In genomic region chr16:46094478-46094877, GRCm38 (mm10) we compare ENCODE assay signal across 7 mouse cellular contexts. TPM values are rescaled to one million over a fixed set of nuclear protein-coding genes. Genes with fewer than 3 reads are reported as not detected.
A peak's percentile ranks its signal among the peaks of the same experiment; 100 is the strongest.
DNase-seq lines count a peak whose midpoint lies in the region; ATAC-seq and TF ChIP-seq lines count a peak whose summit lies in the region.

No protein-coding gene starts in this region.

- peaks cover 22% of the 10 kb centered on the region for H3K4me1 ChIP-seq in limb, embryonic 13.5 days
- no peaks in the 10 kb centered on the region for H3K4me1 ChIP-seq in limb, embryonic 10.5 days
- peaks cover 9% of the 10 kb centered on the region for H3K4me1 ChIP-seq in heart, adult 2 months (ENCODE audit: control insufficient read depth, insufficient read depth, low read length)

- H3K27me3 ChIP-seq in limb, embryonic 13.5 days = no peaks in the 10 kb centered on the region
- H3K27me3 ChIP-seq in limb, embryonic 10.5 days (ENCODE audit: low read depth, poor library complexity, severe bottlenecking) = no peaks in the 10 kb centered on the region
- no peaks in the 10 kb centered on the region for H3K27me3 ChIP-seq in heart, adult 2 months (ENCODE audit: control insufficient read depth, insufficient read depth, low read length)

- peak; percentile 80 for ATAC-seq in limb, embryonic 13.5 days (ENCODE audit: low FRiP score, low read depth)
- ATAC-seq in granulocyte monocyte progenitor cell, adult 5-6 weeks (replicated peaks; ENCODE audit: poor library complexity, severe bottlenecking) = no peak

- H3K27ac ChIP-seq in limb, embryonic 13.5 days = peak overlapping the region; percentile 67; the same call in 1 of the 2 replicates
- no peak overlapping the region for H3K27ac ChIP-seq in limb, embryonic 10.5 days
- no peak overlapping the region for H3K27ac ChIP-seq in heart, adult 2 months

- no peak for TF ChIP-seq POLR2A in brain, embryonic 14.5 days (IDR thresholded peaks at IDR 0.05; ENCODE audit: borderline replicate concordance, extremely low read depth, insufficient read depth, insufficient read length, poor library complexity, severe bottlenecking)
- TF ChIP-seq POLR2A in heart, adult 2 months (IDR thresholded peaks at IDR 0.05; ENCODE audit: insufficient read depth, low read depth, low read length) = no peak

- WGBS in limb, embryonic 13.5 days = 50% methylated on average over 2 of the region's 2 CpGs
- WGBS in limb, embryonic 10.5 days = 89% methylated on average over 2 of the region's 2 CpGs
- 30% methylated on average over 2 of the region's 2 CpGs for WGBS in heart, adult 2 months

- intact Hi-C loops in heart, adult 2 months (cut with DNase I) = no loop called here
- intact Hi-C loops in left cerebral cortex, postnatal 4 days (cut with DNase I) = no loop called here

- no peak for TF ChIP-seq CTCF in brain, embryonic 14.5 days (IDR thresholded peaks at IDR 0.05; ENCODE audit: borderline replicate concordance, extremely low read depth, insufficient read depth, insufficient read length)
- no peak for TF ChIP-seq CTCF in heart, adult 2 months (IDR thresholded peaks at IDR 0.05)

- no peak overlapping the region for H3K9ac ChIP-seq in limb, embryonic 13.5 days
- H3K9ac ChIP-seq in heart, adult 2 months (ENCODE audit: low read depth, low read length) = no peak overlapping the region

- H3K4me3 ChIP-seq in limb, embryonic 13.5 days = no peak overlapping the region
- H3K4me3 ChIP-seq in limb, embryonic 10.5 days = no peak overlapping the region
- no peak overlapping the region for H3K4me3 ChIP-seq in heart, adult 2 months

- H3K36me3 ChIP-seq in limb, embryonic 13.5 days = no peaks in the 10 kb centered on the region
- no peaks in the 10 kb centered on the region for H3K36me3 ChIP-seq in limb, embryonic 10.5 days
- H3K36me3 ChIP-seq in heart, adult 2 months (ENCODE audit: control insufficient read depth, insufficient read depth, low read length) = no peaks in the 10 kb centered on the region

- no peaks in the 10 kb centered on the region for H3K9me3 ChIP-seq in limb, embryonic 13.5 days
- no peaks in the 10 kb centered on the region for H3K9me3 ChIP-seq in limb, embryonic 10.5 days (replicated peaks)

- 0 out of 2 replicates have a peak, but pooled peaks have one; percentile 16 for TF ChIP-seq EP300 in heart, adult 2 months (IDR thresholded peaks at IDR 0.05; ENCODE audit: insufficient read depth, low read depth, low read length)

- DNase-seq in limb, embryonic 10.5 days (ENCODE audit: low spot score) = no peak
- DNase-seq in brain, embryonic 14.5 days (ENCODE audit: low read depth) = peak; percentile 69
- peak; percentile 29 to 57 for DNase-seq in heart, adult 2 months
- peak; percentile 24 for DNase-seq in left cerebral cortex, postnatal 4 days
- no peak for DNase-seq in B cell, adult 2 months

- H3K4me2 ChIP-seq in limb, embryonic 13.5 days (replicated peaks) = no peak overlapping the region

- H3K79me2 ChIP-seq in heart, adult 2 months (replicated peaks; ENCODE audit: control insufficient read depth, insufficient read depth, low read length) = no peaks in the 10 kb centered on the region

RNA-seq across cellular contexts. Expression of gene Cd96, which starts 25.6 kb away (rescaled TPM):
- polyA plus RNA-seq in limb, embryonic 13.5 days (2015; fragmentation: Nextera tagmentation; extraction: Ambion mirVana) = 0.78 and 0.92 TPM in 2 replicates
- polyA plus RNA-seq in limb, embryonic 10.5 days (2016; fragmentation: Nextera tagmentation; extraction: Ambion mirVana) = not detected in 2 replicates
- polyA plus RNA-seq in brain, embryonic 14.5 days (2012; rRNA removed) = 0.03 and 0.04 TPM in 2 replicates
- total RNA-seq in heart, adult 2 months (2021) = not detected
- 0.18 TPM in 2 replicates for polyA plus RNA-seq in heart, adult 2 months (2012; rRNA removed)
- total RNA-seq in left cerebral cortex, postnatal 4 days (2021) = under 1 TPM in 1 of 2 experiments, not detected in 1; 0.16 TPM
- 0.92 TPM in 1 of 2 replicates, not detected in the other for total RNA-seq in granulocyte monocyte progenitor cell, adult 5-6 weeks (2014; fragmentation: Nextera tagmentation)
- total RNA-seq in granulocyte monocyte progenitor cell, adult 5-6 weeks (2017) = 1.1 and 2.3 TPM in 2 replicates

Comparison
In these comparisons a context has a peak if more than half of its experiments do, and no peak if none do; other contexts are left out.
1. DNase-seq: peak in brain, embryonic 14.5 days (single experiment), heart, adult 2 months (2 of 2) and left cerebral cortex, postnatal 4 days (single experiment); none in limb, embryonic 10.5 days (single experiment) and B cell, adult 2 months (0 of 2).